Mouse (Mus musculus) naive thymus-derived CD4-positive, alpha-beta T cell, adult 5 months (primary cell): Measurements from ENCODE around the gene AI837181. TPM values are rescaled to one million over a fixed set of nuclear protein-coding genes. Genes with fewer than 3 reads are reported as not detected.

Experiments
- polyA plus RNA-seq: library from polyadenylated mRNA; unstranded; fragments of 100-300 nt; shearing (Covaris generic); gene quantifications from one replicate; pipeline ENCODE4 v1.2.1, GENCODE M21; 2017

The AI837181 gene
- 35.8 TPM for polyA plus RNA-seq

GRCm38 (mm10) chr19:5424782-5425741 lies at the start of gene AI837181, which contains the start of gene Drap1:
Gene AI837181 (plus strand): TSS chr19:5425144.
Gene Drap1 (minus strand): TSS chr19:5424979.

GRCm38 (mm10) chr19:5388588-5389242 lies 36.2 kb upstream of the AI837181 start, which contains the start of gene Sart1:
Gene Sart1 (minus strand): TSS chr19:5388703.

DNA sequence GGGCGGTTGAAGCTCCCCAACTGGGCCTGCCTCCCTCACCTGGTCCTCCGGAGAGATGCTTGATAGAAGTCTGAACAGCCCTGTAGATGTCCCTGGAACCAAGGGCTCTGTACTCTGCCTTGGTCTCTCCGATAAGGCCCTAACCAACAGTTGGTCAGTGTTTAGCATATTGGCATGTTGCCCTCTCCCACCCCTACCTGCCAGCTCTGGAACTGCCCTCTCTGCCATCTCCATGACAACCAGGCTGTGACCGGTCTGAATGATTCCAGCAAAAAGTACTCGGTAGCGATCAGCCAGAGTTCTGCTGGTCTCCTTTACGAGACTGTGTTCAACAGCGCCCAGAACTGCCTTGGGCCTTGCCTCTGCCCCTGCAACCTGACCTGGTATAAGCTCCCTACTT lies 22.7 kb upstream of the AI837181 start, which contains the start of gene Tsga10ip:
Gene Tsga10ip (minus strand): TSS at position 234 of the 400 bp plus-strand sequence.

DNA sequence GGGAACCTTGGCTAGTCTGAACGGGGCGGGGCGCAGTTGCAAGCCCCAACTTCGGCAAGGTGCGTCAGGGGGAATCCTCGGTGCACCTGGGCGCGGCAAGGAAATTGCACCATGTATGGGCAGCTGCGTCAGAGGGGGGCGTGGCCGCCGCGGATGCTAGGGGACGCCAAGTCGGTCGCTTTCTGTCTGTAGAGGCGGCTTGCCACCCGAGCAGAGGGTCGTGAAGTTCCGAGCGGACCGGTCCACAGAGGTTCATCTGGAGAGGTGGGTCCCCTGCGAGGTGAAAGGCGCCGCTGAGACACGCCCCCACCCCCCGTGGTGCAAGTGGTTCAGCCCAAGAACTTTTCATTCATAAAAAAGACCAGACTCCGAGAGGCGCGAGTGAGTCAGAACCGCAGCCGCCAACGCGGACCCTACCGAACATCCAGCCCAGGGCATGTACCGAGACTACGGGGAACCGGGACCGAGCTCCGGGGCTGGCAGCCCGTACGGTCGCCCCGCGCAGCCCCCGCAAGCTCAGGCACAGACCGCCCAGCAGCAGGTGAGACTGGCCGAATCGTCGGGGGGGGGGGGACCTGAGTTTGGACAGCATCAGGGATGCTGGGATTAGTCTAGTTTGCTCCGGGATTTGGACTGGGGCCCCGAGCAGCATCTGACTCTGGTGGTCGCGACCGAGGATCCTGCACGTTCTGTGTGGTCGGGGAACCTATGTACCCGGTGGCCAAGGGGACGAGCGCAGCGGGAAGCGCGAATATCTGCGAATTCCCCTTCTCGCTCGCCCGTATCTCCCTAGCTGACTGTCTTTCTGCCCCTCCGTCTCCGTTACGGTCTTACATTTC lies 22.8 kb downstream of the AI837181 start, which contains the start of gene Fosl1:
Gene Fosl1 (plus strand): TSS at position 33 of the 839 bp plus-strand sequence.

DNA sequence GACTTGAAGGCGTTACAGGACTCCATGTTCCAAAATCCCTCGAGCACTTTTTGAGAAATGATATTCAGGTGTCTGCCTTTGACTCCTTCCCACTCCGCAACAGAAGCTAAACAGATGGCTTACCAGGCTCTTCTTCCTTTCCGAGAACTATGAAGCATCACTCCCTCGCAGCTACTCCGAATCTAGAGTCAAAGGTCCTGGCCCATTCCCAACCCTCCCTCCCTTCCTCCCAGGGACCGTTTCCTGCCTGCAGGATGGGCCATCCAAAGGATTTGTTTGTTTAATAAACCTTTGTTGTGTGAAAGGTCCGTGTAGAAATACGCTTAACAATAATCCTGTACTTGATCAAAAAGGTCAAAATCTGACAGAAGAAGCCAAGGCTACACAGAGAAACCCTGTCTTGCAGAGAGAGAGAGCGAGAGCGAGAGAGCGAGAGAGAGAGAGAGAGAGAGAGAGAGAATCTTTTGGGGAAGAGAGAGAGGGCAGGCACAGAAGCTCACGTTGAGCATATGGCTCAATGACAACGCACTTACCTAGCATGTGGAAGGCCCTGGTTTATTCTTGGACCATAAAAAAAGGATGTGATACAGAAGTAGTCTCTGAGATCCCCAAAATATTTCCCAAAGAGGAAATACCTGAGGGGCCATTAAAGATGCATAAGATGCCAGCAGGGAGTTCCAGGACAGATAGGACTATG lies 33.0 kb downstream of the AI837181 start, which contains the start of gene Ccdc85b:
Gene Ccdc85b (minus strand): TSS at position 149 of the 697 bp plus-strand sequence.

GRCm38 (mm10) chr19:5460465-5460911 lies 35.5 kb downstream of the AI837181 start, which contains the start of gene Fibp:
Gene Fibp (plus strand): TSS chr19:5460615.

DNA sequence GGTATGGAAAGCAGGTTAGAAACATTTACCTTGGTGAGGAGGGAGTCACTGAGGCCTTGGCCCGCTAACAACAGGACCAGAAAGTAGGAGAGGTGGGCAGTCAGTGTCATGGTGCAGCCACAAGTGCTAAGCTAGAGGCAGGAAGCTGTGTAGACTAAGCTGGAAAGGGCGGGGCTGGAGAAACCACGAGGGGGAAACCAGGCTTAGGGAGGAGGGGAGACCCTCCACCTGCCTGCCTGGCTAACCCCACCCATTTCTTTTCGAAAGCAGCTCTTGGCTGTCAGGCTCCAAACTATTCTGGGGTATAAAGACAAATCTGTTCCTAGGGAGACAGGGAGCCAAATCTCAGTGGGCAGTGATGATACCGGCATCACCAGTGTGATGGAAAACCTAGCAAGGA lies 43.4 kb downstream of the AI837181 start, which contains the start of gene Ctsw:
Gene Ctsw (minus strand): TSS at position 134 of the 400 bp plus-strand sequence.

GRCm38 (mm10) chr19:5473720-5474119 lies 48.8 kb downstream of the AI837181 start, which contains the start of gene Efemp2:
Gene Efemp2 (plus strand): TSS chr19:5473954.

Other genes with a start within 250 kb of the AI837181 start
- gene Pacs1, start 152.0 kb upstream of the AI837181 start, polyA plus RNA-seq, result 141 TPM
- 321 TPM for gene Sf3b2, start 129.7 kb upstream of the AI837181 start, polyA plus RNA-seq
- gene Gal3st3, start 126.8 kb upstream of the AI837181 start, polyA plus RNA-seq, result not detected
- not detected for gene Catsper1, start 89.4 kb upstream of the AI837181 start, polyA plus RNA-seq
- not detected for gene Cst6, start 75.6 kb upstream of the AI837181 start, polyA plus RNA-seq
- 47.0 TPM for gene Eif1ad, start 58.4 kb upstream of the AI837181 start, polyA plus RNA-seq
- gene Banf1, start 58.0 kb upstream of the AI837181 start, polyA plus RNA-seq, result 229 TPM
- 303 TPM for gene Sart1, start 36.4 kb upstream of the AI837181 start, polyA plus RNA-seq
- 2.2 TPM for gene Tsga10ip, start 22.6 kb upstream of the AI837181 start, polyA plus RNA-seq
- gene Drap1, start 165 bp upstream of the AI837181 start, polyA plus RNA-seq, result 195 TPM
- gene Fosl1, start 22.4 kb downstream of the AI837181 start, polyA plus RNA-seq, result not detected
- 7.4 TPM for gene Ccdc85b, start 32.8 kb downstream of the AI837181 start, polyA plus RNA-seq
- gene Fibp, start 35.5 kb downstream of the AI837181 start, polyA plus RNA-seq, result 75.8 TPM
- 75.3 TPM for gene Ctsw, start 43.4 kb downstream of the AI837181 start, polyA plus RNA-seq
- gene Efemp2, start 48.8 kb downstream of the AI837181 start, polyA plus RNA-seq, result 0.81 TPM
- 45.4 TPM for gene Mus81, start 63.3 kb downstream of the AI837181 start, polyA plus RNA-seq
- gene Cfl1, start 65.3 kb downstream of the AI837181 start, polyA plus RNA-seq, result 2,727 TPM
- not detected for gene 1700020D05Rik, start 78.6 kb downstream of the AI837181 start, polyA plus RNA-seq
- gene Snx32, start 85.4 kb downstream of the AI837181 start, polyA plus RNA-seq, result 3.7 TPM
- not detected for gene Ovol1, start 135.5 kb downstream of the AI837181 start, polyA plus RNA-seq
- 8.4 TPM for gene Ap5b1, start 142.9 kb downstream of the AI837181 start, polyA plus RNA-seq
- 94.3 TPM for gene Rnaseh2c, start 176.7 kb downstream of the AI837181 start, polyA plus RNA-seq
- gene Kat5, start 185.1 kb downstream of the AI837181 start, polyA plus RNA-seq, result 78.7 TPM
- gene Rela, start 212.3 kb downstream of the AI837181 start, polyA plus RNA-seq, result 221 TPM
- gene Sipa1, start 238.6 kb downstream of the AI837181 start, polyA plus RNA-seq, result 178 TPM